ENCODE assay signal across 15 mouse cellular contexts in genomic region chr15:95872447-95872846, GRCm38 (mm10).
"Had no signal": no experiment of that assay in that cellular context is flagged by ENCODE, and none has a peak within 500 bp of the region (broad histone marks: within the 10 kb centered on the region; RNA-seq: fewer than 3 reads in every experiment).

No protein-coding gene starts in this region.

- H3K4me3 ChIP-seq: limb, embryonic 12.5 days; midbrain, embryonic 13.5 days; neural tube, embryonic 15.5 days had no signal

- H3K9me3 ChIP-seq: limb, embryonic 12.5 days; midbrain, embryonic 13.5 days; neural tube, embryonic 15.5 days had no signal

- H3K9ac ChIP-seq: limb, embryonic 12.5 days; midbrain, embryonic 13.5 days; neural tube, embryonic 15.5 days had no signal

- H3K4me2 ChIP-seq: limb, embryonic 12.5 days; midbrain, embryonic 13.5 days; neural tube, embryonic 15.5 days had no signal

- H3K27ac ChIP-seq: kidney, postnatal 0 days; limb, embryonic 12.5 days; macrophage; midbrain, embryonic 13.5 days; neural tube, embryonic 15.5 days had no signal

- H3K36me3 ChIP-seq: midbrain, embryonic 13.5 days; neural tube, embryonic 15.5 days had no signal

- H3K27me3 ChIP-seq: limb, embryonic 12.5 days; midbrain, embryonic 13.5 days; neural tube, embryonic 15.5 days had no signal

- ATAC-seq: midbrain, embryonic 13.5 days had no signal

- H3K4me1 ChIP-seq: limb, embryonic 12.5 days; midbrain, embryonic 13.5 days; neural tube, embryonic 15.5 days had no signal

- DNase-seq: kidney, adult 11 months; kidney, adult 9 months; kidney, postnatal 36 days; layer of hippocampus, adult 9-11 months; layer of hippocampus, postnatal 36 days; lung, adult 2 months; lung, postnatal 14 days; right cerebral cortex, adult 18-20 months; right cerebral cortex, postnatal 25 days; thymus, postnatal 14 days had no signal
